Mouse (Mus musculus): ENCODE data around the gene Cfap45. TPM values are rescaled to one million over a fixed set of nuclear protein-coding genes. Genes with fewer than 3 reads are reported as not detected.

Gene Cfap45
- polyA plus RNA-seq, 1 experiment from 2014 or later: 1.7 TPM

DNA sequence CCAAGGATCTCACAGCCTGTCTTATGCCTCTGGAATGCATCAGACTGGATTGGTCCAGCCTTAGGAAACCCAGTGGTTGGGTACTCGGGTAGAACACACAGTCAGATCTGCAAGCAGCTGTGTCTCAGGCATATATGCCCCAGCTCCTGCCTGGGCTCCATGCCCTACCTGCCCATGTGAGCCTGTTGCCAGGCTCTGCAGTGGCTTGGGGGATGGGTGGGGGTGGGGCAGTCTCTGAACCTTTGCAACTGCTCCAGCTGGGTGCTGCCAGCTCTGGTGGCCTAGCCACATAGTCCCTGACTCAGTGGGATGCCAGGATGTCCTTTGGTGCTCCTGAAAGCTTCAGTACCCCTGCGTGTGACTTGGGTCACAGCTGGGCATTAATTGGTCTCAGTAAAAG lies 28.7 kb downstream of the Cfap45 start:
- no peaks in the 10 kb centered on the region for H3K36me3 ChIP-seq
- WGBS: 11% methylated on average over 2 of the region's 2 CpGs
- H3K4me2 ChIP-seq (replicated peaks): peak overlapping the region; percentile 60
- no peak for ATAC-seq (ENCODE audit: low FRiP score, low read depth)
- no peak overlapping the region for H3K4me3 ChIP-seq
- H3K9me3 ChIP-seq: no peaks in the 10 kb centered on the region
- H3K27ac ChIP-seq: no peak overlapping the region
- H3K27me3 ChIP-seq: peaks cover 20% of the 10 kb centered on the region
- H3K4me1 ChIP-seq: peaks cover 29% of the 10 kb centered on the region
- no peak overlapping the region for H3K9ac ChIP-seq

DNA sequence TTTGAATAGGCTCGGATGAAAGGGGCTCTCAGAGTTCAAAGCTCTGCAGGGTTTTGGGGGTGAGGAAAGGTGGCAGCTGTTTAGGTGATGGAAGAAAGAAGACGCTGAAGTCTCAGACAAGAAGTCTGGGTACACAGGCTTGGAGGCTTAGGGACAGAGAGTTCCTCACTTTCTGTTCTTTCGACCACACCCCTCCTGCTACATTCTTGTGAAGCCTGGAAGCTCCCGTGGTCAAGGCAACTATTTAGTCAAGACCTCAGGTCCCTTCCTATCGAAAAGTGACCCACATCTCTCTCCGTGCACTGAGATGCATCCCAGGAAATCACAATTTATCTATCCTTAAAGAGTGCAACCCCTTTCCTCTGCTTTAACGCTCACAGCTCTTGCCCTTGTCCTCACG lies 29.1 kb downstream of the Cfap45 start:
- peaks cover 20% of the 10 kb centered on the region for H3K27me3 ChIP-seq
- H3K9ac ChIP-seq: no peak overlapping the region
- no peak for ATAC-seq (ENCODE audit: low FRiP score, low read depth)
- WGBS: 2% methylated on average over 8 of the region's 8 CpGs
- H3K36me3 ChIP-seq: no peaks in the 10 kb centered on the region
- H3K9me3 ChIP-seq: no peaks in the 10 kb centered on the region
- no peak overlapping the region for H3K27ac ChIP-seq
- peak overlapping the region; percentile 60 for H3K4me2 ChIP-seq (replicated peaks)
- peak overlapping the region; percentile 32; the same call in 1 of the 2 replicates for H3K4me3 ChIP-seq
- peaks cover 29% of the 10 kb centered on the region for H3K4me1 ChIP-seq

DNA sequence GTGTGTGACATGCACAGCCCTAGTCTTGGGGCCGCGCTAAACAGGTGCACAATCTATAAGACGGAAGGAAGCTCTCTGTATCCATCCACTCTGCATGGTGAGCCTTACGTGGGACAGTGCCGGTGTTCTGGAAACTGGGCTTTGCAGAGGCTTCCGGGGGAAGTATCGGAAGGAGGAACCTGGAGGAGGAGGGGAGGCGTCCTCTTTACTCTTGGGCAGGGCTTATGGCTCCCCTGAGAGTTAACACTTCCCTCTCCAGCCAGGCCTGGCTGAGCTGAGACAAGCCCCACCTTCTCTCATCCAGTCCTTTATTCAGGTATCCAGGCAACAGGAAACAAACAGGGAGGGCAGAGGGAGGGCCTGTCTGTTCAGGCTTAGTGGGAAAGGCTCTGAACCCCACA lies 29.9 kb downstream of the Cfap45 start:
- 1% methylated on average over 8 of the region's 8 CpGs for WGBS
- H3K4me1 ChIP-seq: peaks cover 29% of the 10 kb centered on the region
- H3K27me3 ChIP-seq: peaks cover 20% of the 10 kb centered on the region
- H3K4me3 ChIP-seq: peak overlapping the region; percentile 32
- H3K4me2 ChIP-seq (replicated peaks): peak overlapping the region; percentile 60
- H3K27ac ChIP-seq: no peak overlapping the region; the same call in 1 of the 2 replicates
- H3K36me3 ChIP-seq: no peaks in the 10 kb centered on the region
- no peaks in the 10 kb centered on the region for H3K9me3 ChIP-seq
- H3K9ac ChIP-seq: 0 out of 2 replicates have a peak overlapping the region, but pooled peaks have one; percentile 20
- ATAC-seq (ENCODE audit: low FRiP score, low read depth): peak; percentile 71

DNA sequence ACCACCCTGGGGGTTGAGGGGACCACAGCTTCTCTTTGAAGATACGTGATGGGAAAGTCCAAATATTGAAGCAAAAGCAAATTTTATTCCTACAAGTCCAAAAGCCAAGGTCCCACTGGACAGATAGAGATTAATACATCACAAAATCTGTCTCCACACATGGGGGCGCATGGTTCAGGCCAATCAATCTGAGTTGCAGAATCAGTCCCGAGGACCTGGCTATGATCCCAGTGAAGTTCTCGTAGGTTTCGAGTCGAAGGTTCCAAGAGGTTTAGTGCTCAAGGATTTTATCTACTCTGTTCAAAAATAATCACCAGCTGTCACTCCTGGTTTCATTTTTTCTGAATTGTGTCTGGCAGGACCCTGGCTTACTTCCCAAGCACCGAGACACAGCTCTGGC lies 30.4 kb downstream of the Cfap45 start:
- Histone ChIP-seq H3K36me3 (no peaks in the 10 kb centered on the region), H3K27me3 (peaks cover 20% of the 10 kb centered on the region), H3K9ac (0 out of 2 replicates have a peak overlapping the region, but pooled peaks have one; percentile 20), H3K9me3 (no peaks in the 10 kb centered on the region), H3K4me3 (peak overlapping the region; percentile 32; the same call in 1 of the 2 replicates), H3K4me1 (peaks cover 29% of the 10 kb centered on the region), H3K27ac (no peak overlapping the region), H3K4me2 (replicated peaks) (peak overlapping the region; percentile 60)
- WGBS: 46% methylated on average over 7 of the region's 7 CpGs
- no peak for ATAC-seq (ENCODE audit: low FRiP score, low read depth)

DNA sequence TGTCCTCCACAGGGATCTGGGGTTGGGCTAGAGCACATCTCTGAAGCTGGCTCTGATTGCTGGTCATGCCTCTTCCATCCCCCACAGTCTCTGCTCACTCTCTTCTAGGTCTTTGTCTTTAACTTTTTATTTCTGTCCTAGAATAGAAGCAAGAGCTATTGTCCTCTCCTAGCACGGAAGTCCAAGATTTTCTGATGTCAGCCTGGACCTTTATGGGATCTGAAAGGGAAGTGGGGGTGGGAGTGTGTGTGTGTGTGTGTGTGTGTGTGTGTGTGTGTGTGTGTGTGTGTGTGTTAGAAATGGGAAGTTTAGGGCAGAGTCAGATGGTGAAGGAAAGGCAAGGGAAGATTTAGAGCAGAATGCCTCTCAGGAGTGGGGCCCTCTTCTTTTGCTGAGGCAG lies 32.0 kb downstream of the Cfap45 start:
- Histone ChIP-seq H3K4me2 (replicated peaks) (no peak overlapping the region), H3K9ac (no peak overlapping the region), H3K4me3 (no peak overlapping the region), H3K27me3 (peaks cover 20% of the 10 kb centered on the region), H3K4me1 (peaks cover 29% of the 10 kb centered on the region), H3K27ac (no peak overlapping the region), H3K36me3 (no peaks in the 10 kb centered on the region), H3K9me3 (no peaks in the 10 kb centered on the region)
- ATAC-seq (ENCODE audit: low FRiP score, low read depth): no peak
- 52% methylated on average over 1 of the region's 1 CpGs for WGBS

DNA sequence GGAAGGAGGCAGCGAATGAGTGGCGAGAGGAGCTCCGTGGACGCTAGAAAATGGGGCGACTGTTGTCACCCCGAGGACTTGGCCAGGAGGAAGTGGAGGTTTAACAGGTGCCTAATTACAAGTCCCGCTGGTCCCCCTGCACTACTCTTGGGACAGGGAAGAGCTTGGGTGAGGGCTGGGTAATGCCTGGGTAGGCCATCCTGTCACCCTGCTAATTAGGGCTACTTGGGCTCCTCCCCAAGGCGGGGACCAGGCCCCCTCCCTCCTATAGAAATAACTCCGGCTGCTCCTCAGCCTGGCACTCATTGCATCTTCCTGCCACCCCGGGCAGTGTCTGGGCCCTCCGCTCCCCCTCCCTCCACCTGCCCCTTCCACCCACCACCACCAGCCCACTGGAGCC lies 35.0 kb downstream of the Cfap45 start, which contains the start of gene Vsig8:
Gene Vsig8, plus strand, starts transcription at position 301 of the 400 bp plus-strand sequence.
- H3K27me3 ChIP-seq: peaks cover 30% of the 10 kb centered on the region

DNA sequence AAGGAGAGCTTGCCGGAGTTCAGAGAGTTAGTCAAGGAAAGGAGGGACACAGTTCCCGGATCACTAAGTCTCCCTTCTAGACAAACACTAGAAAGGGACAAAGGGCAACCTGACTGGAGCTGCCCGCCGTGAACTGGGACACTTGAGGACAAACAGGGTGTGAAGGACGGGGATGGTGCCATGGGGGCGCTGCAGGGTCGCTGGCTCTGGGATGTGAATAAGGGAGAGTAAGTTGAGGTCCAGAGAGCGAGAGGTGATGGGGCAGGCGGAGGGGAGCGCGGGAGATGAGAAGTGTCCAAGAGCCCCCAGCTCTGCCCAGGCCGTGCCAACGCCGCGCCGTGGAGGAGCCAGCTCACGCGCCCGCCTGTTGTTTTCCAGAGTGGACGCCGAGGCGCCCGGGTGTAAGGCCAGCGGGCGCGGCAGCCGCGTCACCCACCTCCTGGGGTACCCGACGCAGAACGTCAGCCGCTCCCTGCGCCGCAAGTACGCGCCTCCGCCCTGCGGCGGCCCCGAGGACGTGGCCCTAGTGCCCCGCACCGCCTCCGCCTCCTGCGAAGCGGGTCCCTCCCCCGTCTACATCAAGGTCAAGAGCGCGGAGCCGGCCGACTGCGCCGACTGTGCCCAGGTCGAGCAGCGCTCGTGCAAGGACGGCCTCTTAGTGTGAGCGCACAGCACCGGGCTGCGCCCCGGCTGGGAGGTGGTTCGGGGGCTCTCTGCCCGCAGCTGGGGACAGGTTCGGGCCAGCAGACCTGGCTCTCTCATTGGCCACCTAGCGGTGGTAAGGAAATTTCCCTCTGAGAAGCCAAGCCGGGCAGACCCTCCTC lies 42.3 kb downstream of the Cfap45 start:
- no peaks in the 10 kb centered on the region for H3K36me3 ChIP-seq
- peak; percentile 92 for ATAC-seq (ENCODE audit: low FRiP score, low read depth)
- peak overlapping the region; percentile 76 for H3K9ac ChIP-seq
- H3K4me1 ChIP-seq: peaks cover 13% of the 10 kb centered on the region
- 0 out of 2 replicates have a peak overlapping the region, but pooled peaks have one; percentile 44 for H3K27ac ChIP-seq
- no peaks in the 10 kb centered on the region for H3K9me3 ChIP-seq
- under 1% methylated on average over 66 of the region's 66 CpGs for WGBS
- H3K4me3 ChIP-seq: peak overlapping the region; percentile 67
- H3K4me2 ChIP-seq (replicated peaks): peak overlapping the region; percentile 94
- H3K27me3 ChIP-seq: peaks cover 51% of the 10 kb centered on the region

More for the DNA sequence above, 35.0 kb downstream of the Cfap45 start, which contains the start of gene Vsig8:
- 70% methylated on average over 11 of the region's 11 CpGs for WGBS
- no peak for ATAC-seq (ENCODE audit: low FRiP score, low read depth)
- Histone ChIP-seq H3K4me1 (peaks cover 15% of the 10 kb centered on the region), H3K4me2 (replicated peaks) (no peak within 1 kb of the TSS), H3K27ac (no peak within 1 kb of the TSS), H3K4me3 (no peak within 1 kb of the TSS), H3K36me3 (no peaks in the 10 kb centered on the region), H3K9ac (no peak within 1 kb of the TSS), H3K9me3 (no peaks in the 10 kb centered on the region)

DNA sequence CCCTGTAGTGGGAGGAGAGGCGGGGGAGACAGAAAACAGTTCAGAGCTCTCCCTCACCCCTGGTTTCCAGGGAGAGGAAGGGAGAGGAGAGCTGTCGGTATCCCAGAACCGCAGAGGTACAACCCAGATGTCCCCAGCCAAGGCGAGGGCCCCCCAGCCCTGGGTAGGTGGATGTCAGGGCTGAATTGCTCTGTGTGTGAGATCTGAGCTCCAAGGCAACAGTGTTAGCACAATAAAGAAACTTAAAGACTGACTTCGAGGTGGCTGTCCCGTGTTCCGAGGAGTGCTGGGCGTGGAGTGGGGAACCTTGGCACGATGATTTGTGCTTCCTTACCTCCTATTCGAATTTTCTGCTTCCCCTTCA lies 42.8 kb downstream of the Cfap45 start:
- Histone ChIP-seq H3K9ac (peak overlapping the region; percentile 76), H3K4me1 (peaks cover 19% of the 10 kb centered on the region), H3K9me3 (no peaks in the 10 kb centered on the region), H3K36me3 (no peaks in the 10 kb centered on the region), H3K27ac (no peak overlapping the region), H3K4me2 (replicated peaks) (peak overlapping the region; percentile 94), H3K27me3 (peaks cover 50% of the 10 kb centered on the region), H3K4me3 (peak overlapping the region; percentile 67)
- WGBS: 1% methylated on average over 9 of the region's 10 CpGs
- no peak; the same call in 1 of the 2 replicates for ATAC-seq (ENCODE audit: low FRiP score, low read depth)

DNA sequence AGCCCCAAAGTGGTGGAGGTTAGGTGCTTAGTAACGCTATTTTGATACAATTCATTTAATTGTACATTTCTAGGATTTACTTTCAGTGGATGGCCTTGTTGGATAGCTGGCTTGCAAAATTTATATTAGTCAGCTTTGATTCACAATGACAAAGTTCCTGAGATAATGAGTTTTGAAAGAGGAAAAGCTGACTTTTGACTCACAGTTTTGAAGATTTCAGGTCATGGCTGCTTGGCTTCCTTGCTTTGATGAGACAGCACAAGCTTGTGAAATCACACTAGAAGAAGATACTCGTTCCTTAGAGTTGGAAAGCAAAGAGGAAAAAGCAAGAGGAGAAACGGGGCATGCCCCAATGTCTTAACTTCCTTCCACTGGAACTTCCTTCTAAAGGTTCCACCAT lies 45.5 kb downstream of the Cfap45 start:
- Histone ChIP-seq H3K4me1 (peaks cover 21% of the 10 kb centered on the region), H3K4me2 (replicated peaks) (no peak overlapping the region), H3K27ac (no peak overlapping the region), H3K4me3 (no peak overlapping the region), H3K27me3 (peaks cover 27% of the 10 kb centered on the region), H3K9ac (no peak overlapping the region), H3K9me3 (no peaks in the 10 kb centered on the region), H3K36me3 (no peaks in the 10 kb centered on the region)
- WGBS: 65% methylated on average over 3 of the region's 3 CpGs
- ATAC-seq (ENCODE audit: low FRiP score, low read depth): no peak

DNA sequence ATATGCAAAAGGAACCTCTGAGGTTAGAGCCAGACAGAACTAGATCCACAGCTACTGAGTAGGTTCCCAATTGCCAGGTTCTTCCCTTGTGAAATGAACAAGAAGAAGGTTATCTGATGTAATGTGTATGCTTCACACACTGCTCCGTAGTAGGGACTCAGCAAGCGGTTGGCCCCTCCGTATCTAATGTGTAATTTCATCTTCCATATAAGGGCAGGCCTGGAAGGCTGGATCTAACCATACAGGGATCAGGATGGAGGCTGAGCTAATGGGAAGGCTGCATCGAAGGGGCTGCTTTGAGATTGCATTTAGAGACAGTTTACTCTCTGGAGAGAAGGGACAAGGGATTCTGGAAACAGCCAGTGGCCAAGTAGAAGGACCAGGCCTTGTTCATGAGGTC lies 47.2 kb downstream of the Cfap45 start:
- H3K9ac ChIP-seq: no peak overlapping the region
- peaks cover 12% of the 10 kb centered on the region; the same call in 1 of the 2 replicates for H3K4me1 ChIP-seq
- H3K27me3 ChIP-seq: peaks cover 15% of the 10 kb centered on the region; the same call in 1 of the 2 replicates
- ATAC-seq (ENCODE audit: low FRiP score, low read depth): no peak
- H3K27ac ChIP-seq: no peak overlapping the region
- no peaks in the 10 kb centered on the region for H3K36me3 ChIP-seq
- no peaks in the 10 kb centered on the region for H3K9me3 ChIP-seq
- no peak overlapping the region for H3K4me2 ChIP-seq (replicated peaks)
- 62% methylated on average over 4 of the region's 4 CpGs for WGBS
- no peak overlapping the region for H3K4me3 ChIP-seq

DNA sequence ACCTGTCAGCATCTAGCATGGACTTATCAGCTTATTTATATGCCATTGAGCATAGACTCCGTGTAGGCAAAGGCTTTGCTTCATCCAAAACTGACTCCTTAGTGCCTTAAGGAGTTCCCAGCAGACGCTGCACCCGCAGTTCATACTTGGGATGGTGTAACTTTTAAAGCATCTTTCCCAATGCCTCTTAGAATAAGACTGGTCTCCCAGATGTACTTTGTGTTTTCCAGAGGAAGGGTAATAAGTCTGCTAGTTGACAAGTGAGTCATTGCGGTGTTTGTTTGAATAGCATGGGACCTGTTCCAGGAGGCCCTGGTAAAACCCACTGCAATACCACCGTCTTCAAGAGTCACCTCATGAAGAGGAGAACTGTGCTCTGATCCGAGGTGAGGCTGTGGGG lies 59.5 kb downstream of the Cfap45 start:
- Histone ChIP-seq H3K9ac (no peak overlapping the region), H3K4me3 (no peak overlapping the region), H3K27ac (no peak overlapping the region), H3K4me1 (0 out of 2 replicates have a peak, but pooled peaks cover 3% of the 10 kb centered on the region), H3K4me2 (replicated peaks) (no peak overlapping the region), H3K9me3 (no peaks in the 10 kb centered on the region), H3K27me3 (peaks cover 18% of the 10 kb centered on the region), H3K36me3 (no peaks in the 10 kb centered on the region)
- no peak for ATAC-seq (ENCODE audit: low FRiP score, low read depth)
- WGBS: 65% methylated on average over 6 of the region's 6 CpGs

DNA sequence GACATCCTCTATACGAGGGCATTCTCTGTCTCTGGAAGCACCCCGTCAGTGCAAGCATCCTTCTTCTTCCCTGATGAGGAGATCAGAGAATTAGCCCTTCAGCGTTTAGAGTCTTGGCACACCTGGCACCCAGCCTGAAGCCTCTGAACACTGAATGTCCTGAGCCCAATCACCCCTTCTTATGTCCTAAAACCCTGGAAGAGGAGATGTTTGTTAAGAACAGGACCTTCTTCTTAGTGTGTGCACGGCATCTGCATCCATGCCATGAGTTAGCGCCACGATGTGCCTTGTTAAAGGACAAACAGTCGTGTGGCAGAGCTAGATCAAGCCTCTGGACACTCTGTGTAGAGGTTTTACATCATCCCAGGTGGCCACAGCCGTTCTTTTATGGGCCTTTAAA lies 61.8 kb downstream of the Cfap45 start:
- WGBS: 56% methylated on average over 8 of the region's 8 CpGs
- Histone ChIP-seq H3K4me2 (replicated peaks) (no peak overlapping the region), H3K27me3 (peaks cover 31% of the 10 kb centered on the region), H3K4me1 (peaks cover 13% of the 10 kb centered on the region), H3K36me3 (no peaks in the 10 kb centered on the region), H3K27ac (no peak overlapping the region), H3K4me3 (no peak overlapping the region), H3K9ac (no peak overlapping the region), H3K9me3 (no peaks in the 10 kb centered on the region)
- ATAC-seq (ENCODE audit: low FRiP score, low read depth): no peak

Measured in limb, embryonic 13.5 days (tissue).